Mouse (Mus musculus): ENCODE results near the gene Gm10840. TPM values are rescaled to one million over a fixed set of nuclear protein-coding genes. Genes with fewer than 3 reads are reported as not detected.

Gene Gm10840
- 1 to 10 TPM; 1.2 to 4.5 TPM for polyA plus RNA-seq (2017; shearing (Covaris generic))

DNA sequence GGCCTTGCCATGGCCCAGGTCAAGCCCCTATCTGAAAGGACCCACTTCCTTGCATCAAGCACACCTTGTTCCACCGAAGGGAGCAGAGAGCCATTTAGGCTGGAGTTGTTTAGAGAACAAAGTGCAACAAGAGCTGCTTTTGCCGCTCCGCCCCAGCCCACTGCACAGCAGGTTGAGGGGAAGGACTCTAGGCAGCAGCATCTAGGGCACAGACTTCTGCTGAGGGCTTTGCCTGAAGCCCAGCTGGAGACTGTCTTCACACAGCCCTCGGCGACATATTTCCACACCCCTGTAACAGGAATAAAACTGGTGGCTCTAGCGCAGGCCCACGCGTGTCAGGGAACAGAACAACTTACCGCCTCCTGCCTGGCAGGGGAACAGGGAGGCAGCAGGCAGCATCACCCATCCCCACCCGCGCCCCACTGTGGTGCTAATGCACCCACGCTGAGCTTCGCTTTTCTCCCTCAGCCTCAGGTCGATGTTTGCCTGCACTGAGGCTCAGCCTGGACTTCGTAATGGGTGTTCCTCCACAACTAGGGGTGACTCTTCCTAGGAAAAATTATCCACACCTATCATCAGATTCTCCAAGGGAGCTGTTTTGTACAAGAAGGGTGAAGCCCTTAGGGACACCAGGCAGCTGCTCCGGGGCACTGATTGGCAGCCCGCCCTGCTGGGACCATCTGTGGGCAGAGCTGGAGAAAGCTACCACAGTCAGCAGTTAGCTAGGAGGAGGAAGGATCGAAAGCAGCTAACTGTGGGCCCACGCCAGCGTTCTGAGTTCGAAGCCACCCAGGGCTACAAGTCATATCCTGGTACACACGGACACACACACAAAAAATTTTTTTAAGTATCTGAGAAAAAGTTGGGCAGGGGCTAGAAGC, at the start of gene Gm10840, which contains the start of gene Limd2:
Gene Gm10840, plus strand, starts transcription at position 10 of the 881 bp plus-strand sequence.
Gene Limd2, minus strand, starts transcription at position 20 of the 881 bp plus-strand sequence.

DNA sequence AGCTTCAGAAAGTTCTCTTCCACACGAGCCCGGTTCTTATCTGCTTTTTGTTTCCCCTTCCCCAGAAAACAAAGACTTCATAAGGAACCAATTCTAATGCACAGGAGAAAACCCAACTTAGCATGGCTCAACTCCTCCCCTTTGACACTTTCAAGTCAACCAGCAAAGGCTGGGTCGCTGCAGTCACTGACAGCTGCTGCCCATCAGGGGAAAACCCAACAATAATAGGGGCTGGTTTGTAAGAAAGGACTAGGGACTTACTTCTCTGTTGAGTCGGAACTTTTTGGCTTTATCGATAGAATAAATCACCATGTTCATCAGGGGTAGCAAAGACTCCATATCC, 41.4 kb downstream of the Gm10840 start, which contains the start of gene Strada:
Gene Strada, minus strand, starts transcription at position 46 of the 343 bp plus-strand sequence.

Other genes with a start within 250 kb of the Gm10840 start
- gene Cyb561, start 207.5 kb upstream of the Gm10840 start, polyA plus RNA-seq (2017; shearing (Covaris generic)): 1 to 10 TPM; 3.9 to 4.8 TPM
- gene Ace, start 192.9 kb upstream of the Gm10840 start, polyA plus RNA-seq (2017; shearing (Covaris generic)): 1 to 10 TPM in 1 of 2 experiments, under 1 TPM in 1; 0.14 to 1.4 TPM
- under 1 TPM in 1 of 2 experiments, not detected in 1; 0.71 TPM for gene Ace3, start 166.2 kb upstream of the Gm10840 start, polyA plus RNA-seq (2017; shearing (Covaris generic))
- gene Kcnh6, start 152.7 kb upstream of the Gm10840 start, polyA plus RNA-seq (2017; shearing (Covaris generic)): under 1 TPM; 0.11 to 0.38 TPM
- 100 to 1,000 TPM in 1 of 2 experiments, 10 to 100 TPM in 1; 81.3 to 108 TPM for gene Dcaf7, start 124.0 kb upstream of the Gm10840 start, polyA plus RNA-seq (2017; shearing (Covaris generic))
- gene Taco1, start 94.8 kb upstream of the Gm10840 start, polyA plus RNA-seq (2017; shearing (Covaris generic)): 10 to 100 TPM; 14.6 to 23.5 TPM
- 100 to 1,000 TPM in 1 of 2 experiments, 10 to 100 TPM in 1; 88.9 to 117 TPM for gene Map3k3, start 76.2 kb upstream of the Gm10840 start, polyA plus RNA-seq (2017; shearing (Covaris generic))
- 1,000 to 10,000 TPM; 1,428 to 1,622 TPM for gene Limd2, start within 50 bp of the Gm10840 start, polyA plus RNA-seq (2017; shearing (Covaris generic))
- gene Strada, start 41.3 kb downstream of the Gm10840 start, polyA plus RNA-seq (2017; shearing (Covaris generic)): 10 to 100 TPM; 35.2 to 44.5 TPM
- 100 to 1,000 TPM; 109 to 115 TPM for gene Ccdc47, start 55.5 kb downstream of the Gm10840 start, polyA plus RNA-seq (2017; shearing (Covaris generic))
- gene Ddx42, start 56.1 kb downstream of the Gm10840 start, polyA plus RNA-seq (2017; shearing (Covaris generic)): 100 to 1,000 TPM in 1 of 2 experiments, 10 to 100 TPM in 1; 94.5 to 104 TPM
- gene Ftsj3, start 95.2 kb downstream of the Gm10840 start, polyA plus RNA-seq (2017; shearing (Covaris generic)): 10 to 100 TPM; 67.1 to 82.1 TPM
- 100 to 1,000 TPM; 177 to 179 TPM for gene Psmc5, start 95.3 kb downstream of the Gm10840 start, polyA plus RNA-seq (2017; shearing (Covaris generic))
- gene Smarcd2, start 112.1 kb downstream of the Gm10840 start, polyA plus RNA-seq (2017; shearing (Covaris generic)): 100 to 1,000 TPM; 151 to 190 TPM
- under 1 TPM; 0.07 to 0.45 TPM for gene Tcam1, start 115.8 kb downstream of the Gm10840 start, polyA plus RNA-seq (2017; shearing (Covaris generic))
- under 1 TPM in 1 of 2 experiments, not detected in 1; 0.55 TPM for gene Gh, start 141.0 kb downstream of the Gm10840 start, polyA plus RNA-seq (2017; shearing (Covaris generic))
- 10 to 100 TPM; 34.7 to 52.4 TPM for gene Cd79b, start 153.9 kb downstream of the Gm10840 start, polyA plus RNA-seq (2017; shearing (Covaris generic))
- gene Scn4a, start 192.4 kb downstream of the Gm10840 start, polyA plus RNA-seq (2017; shearing (Covaris generic)): under 1 TPM; 0.02 to 0.29 TPM
- under 1 TPM in 1 of 2 experiments, not detected in 1; 0.55 TPM for gene Prr29, start 204.6 kb downstream of the Gm10840 start, polyA plus RNA-seq (2017; shearing (Covaris generic))
- gene Icam2, start 227.2 kb downstream of the Gm10840 start, polyA plus RNA-seq (2017; shearing (Covaris generic)): 100 to 1,000 TPM in 1 of 2 experiments, 10 to 100 TPM in 1; 89.2 to 139 TPM

All from inflammation-experienced regulatory T-cells (primary cell).